Mouse (Mus musculus) brown adipose tissue, adult 24 weeks (tissue): ENCODE measurements around the gene Chchd3. TPM values are rescaled to one million over a fixed set of nuclear protein-coding genes. Genes with fewer than 3 reads are reported as not detected.

Experiments used
- H3K27ac ChIP-seq: fragments of 200-500 bp; replicated peaks from 2 replicates; pipeline ENCODE4 v1.5.1; 2012; ENCODE audit warnings: low read depth, mild to moderate bottlenecking, low read length
- H3K4me1 ChIP-seq: fragments of 200-500 bp; 2 replicates; pipeline ENCODE4 v1.6.1; 2012; ENCODE audit warnings: low read length, mixed read lengths; ENCODE audit not compliant: control insufficient read depth, insufficient read depth, insufficient read length
- H3K4me3 ChIP-seq: fragments of 200-500 bp; 2 replicates; pipeline ENCODE4 v1.5.1; 2012; ENCODE audit warnings: low read depth, mild to moderate bottlenecking, low read length, moderate library complexity; ENCODE audit not compliant: insufficient read depth
- polyA plus RNA-seq: library from polyadenylated mRNA; stranded (reverse); fragments of >200 nt; gene quantifications from 2 replicates; pipeline ENCODE4 v1.2.4, GENCODE M21; 2012; ENCODE audit not compliant: missing spikeins, insufficient read depth, insufficient read length

Chchd3 gene
- polyA plus RNA-seq, 1 experiment = 542 TPM

DNA sequence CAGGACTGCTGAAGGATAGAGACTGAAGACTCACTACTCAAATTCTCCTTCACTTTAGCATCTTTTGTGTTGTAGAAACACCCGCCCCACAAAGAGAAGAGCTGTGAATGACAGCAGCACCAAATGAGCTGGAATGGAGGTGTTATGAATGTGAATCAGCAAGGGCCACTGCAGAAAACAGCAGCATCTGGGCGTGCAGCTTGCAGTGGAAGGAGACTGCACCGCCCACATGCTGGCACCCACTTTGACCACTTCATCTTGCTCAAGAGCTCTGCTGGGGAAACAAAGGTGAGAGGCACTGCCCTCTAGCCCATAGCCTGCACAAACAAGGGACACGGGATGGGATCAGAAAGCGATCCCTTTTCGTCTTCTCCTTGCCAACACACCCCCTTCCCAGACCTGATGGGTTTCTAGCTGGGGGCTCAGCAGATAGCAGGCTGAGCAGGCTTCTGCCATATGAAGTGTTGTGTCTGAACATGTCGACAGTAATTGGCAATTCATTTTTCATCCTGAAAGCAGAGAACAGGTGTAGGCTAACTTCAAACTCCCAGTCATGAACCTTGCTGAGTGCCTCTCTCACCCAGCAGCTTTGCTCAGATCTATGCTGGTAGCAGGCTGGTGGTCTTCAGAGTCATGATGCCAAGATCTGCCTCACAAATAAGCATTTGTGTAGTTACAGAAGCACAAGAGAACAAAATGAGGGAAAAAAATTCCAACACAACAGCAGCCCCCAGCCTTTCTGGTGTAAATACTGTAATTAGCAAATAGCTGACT lies 222.7 kb downstream of the Chchd3 start:
- no peak overlapping the region for H3K27ac ChIP-seq
- no peak overlapping the region for H3K4me3 ChIP-seq
- no peaks in the 10 kb centered on the region for H3K4me1 ChIP-seq

DNA sequence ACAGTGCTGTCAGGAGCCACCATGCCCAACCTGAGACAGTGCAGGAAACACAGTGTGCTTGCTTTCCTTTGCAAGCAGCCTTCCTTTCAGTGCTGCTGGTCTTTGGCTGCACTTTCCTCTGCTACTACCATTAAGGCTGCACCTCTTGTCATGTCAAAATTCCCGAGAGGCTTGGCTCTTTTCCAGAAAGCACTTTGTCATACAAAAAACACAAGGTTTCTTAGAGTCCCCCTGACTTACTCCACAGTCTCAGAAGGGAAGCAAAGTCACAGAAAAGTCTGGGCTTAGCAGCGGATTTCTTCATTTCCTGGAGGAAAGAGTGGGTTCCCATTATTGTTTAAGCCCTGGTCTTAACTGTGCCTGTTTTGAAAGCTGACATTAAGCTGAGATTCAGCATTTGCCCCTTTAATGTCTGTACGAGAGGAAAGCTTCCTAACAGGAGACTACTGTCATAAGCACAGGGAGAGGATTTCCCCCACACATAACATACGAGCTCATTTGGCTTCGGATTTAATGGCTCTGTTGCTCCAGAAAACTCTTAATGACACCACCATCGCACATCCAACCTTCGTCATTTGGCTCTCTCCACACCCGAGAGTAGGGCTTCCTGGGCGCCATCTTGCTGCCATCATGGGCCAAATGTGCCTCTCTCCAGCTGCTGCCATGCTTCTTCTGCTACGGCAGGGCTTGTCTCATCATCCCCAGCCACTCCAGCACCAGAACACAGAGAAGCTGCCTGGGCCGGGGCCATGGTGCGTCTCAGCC lies 236.0 kb downstream of the Chchd3 start:
- no peak overlapping the region for H3K4me3 ChIP-seq
- H3K27ac ChIP-seq = peak overlapping the region; percentile 12; the same call in 1 of the 2 replicates
- peaks cover 5% of the 10 kb centered on the region for H3K4me1 ChIP-seq

DNA sequence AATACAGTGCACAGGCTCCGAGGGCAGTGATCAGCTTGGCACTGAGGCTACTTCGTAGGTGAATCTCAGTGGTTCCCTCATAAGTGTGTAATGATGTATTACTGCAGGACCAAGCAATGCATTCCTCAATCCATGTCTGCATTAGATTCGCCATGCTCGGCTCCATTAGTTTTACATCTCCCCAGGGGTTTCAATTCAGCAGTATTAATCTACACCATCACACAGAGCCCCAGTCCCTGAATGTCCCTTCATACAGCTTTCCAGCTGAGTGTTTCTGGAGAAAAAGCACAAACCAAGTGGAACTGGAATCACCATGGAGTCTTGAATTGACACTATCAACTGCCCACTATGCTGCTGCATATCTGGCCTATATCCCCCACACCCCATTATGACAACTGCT lies 241.1 kb downstream of the Chchd3 start:
- no peak overlapping the region for H3K4me3 ChIP-seq
- H3K27ac ChIP-seq = no peak overlapping the region
- no peaks in the 10 kb centered on the region for H3K4me1 ChIP-seq

DNA sequence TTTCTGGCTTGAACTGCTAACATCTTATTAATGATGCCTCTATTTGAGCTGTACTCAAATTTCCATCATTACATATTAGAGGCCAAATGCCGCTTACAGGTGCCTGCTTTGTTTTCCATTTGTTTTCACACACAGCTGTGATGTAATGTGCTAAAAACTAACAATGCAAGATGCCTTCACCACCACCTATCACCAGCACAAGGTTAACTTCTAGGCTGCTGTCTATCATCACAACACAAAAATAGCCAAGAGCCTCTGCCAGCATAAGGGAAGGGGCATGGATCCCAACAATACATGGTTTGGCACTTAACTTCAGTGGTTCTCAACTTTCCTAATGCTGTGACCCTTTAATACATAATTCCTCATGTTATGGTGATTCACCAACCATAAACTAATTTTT lies 251.3 kb downstream of the Chchd3 start:
- H3K4me1 ChIP-seq = no peaks in the 10 kb centered on the region; the same call in 1 of the 2 replicates
- no peak overlapping the region for H3K27ac ChIP-seq
- no peak overlapping the region for H3K4me3 ChIP-seq

DNA sequence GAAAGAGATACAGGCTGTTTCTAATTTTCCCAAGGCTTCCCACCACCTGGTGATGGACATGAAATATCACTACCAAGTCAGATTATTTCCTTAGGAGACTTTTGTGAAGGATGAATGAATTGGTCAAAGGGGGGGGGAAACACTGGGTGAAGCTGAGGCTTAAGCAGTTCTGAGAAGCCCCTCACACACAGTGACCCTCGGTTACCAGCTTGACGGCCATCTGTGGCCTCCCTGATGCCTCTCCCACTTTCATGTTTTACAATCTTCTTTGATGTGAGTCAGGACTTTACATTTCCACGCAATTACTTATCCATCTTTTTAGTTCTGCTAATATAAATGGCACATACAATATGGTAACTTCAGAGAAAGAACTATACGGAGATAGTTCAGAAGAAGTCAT lies 252.3 kb downstream of the Chchd3 start:
- Histone ChIP-seq H3K4me3 (no peak overlapping the region), H3K27ac (no peak overlapping the region), H3K4me1 (no peaks in the 10 kb centered on the region; the same call in 1 of the 2 replicates)

DNA sequence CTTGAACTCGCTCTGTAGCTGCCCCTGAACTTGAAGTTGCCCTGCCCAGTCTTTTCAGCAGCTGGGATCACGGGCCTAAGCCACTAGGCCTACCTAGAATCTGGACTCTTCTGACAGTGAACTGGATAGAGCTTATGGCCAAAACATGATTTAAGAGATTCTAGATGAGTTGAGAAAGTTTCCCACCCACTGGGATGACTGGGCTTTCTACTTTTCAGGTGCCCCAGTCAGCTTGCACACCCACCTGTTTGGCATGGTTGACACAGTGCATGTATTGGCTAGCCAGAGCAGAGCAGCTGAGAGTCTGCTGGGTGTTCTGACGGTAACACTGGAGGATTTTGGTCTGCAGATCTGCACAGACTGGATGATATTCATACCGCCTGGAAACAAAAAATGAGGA lies 256.4 kb downstream of the Chchd3 start:
- Histone ChIP-seq H3K4me3 (no peak overlapping the region), H3K4me1 (no peaks in the 10 kb centered on the region), H3K27ac (no peak overlapping the region)

DNA sequence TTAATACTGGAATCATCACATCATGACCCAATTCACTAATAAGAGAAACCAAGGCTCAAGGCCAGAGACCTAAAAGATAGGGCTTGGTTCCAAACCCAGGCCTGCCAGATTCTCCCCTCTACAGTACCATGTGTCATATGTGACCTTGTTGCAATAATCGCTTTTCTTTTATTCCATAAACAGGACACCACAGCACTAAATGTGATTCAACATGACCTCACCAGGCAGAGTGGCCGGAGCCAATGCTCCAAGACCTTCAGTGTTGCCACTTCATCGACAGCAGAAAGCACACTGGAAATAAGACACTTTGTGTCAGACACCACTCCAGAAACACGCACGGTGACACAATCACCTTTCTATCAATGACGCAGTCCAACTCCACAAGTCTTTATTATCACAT lies 258.3 kb downstream of the Chchd3 start:
- Histone ChIP-seq H3K4me1 (no peaks in the 10 kb centered on the region), H3K4me3 (no peak overlapping the region), H3K27ac (no peak overlapping the region)

DNA sequence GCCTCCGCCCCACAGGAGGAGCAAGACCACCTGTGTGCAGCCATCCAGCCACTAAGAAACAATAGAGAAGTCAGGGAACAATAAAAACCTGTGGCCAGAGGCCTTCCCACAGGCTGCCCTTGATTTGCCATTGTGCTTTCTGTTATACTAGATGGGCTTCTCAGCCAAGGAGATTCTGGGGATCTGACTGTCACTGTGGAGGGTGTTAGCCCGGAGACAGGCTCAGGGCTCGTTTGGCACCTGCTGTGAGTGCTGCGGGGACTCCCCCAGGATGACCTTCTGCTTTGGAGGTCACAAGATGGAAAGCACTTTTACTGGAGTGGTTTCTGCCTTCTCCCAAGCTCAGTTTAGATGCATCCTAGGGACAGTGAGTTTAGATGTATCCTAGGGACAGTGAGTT lies 262.5 kb downstream of the Chchd3 start:
- Histone ChIP-seq H3K27ac (no peak overlapping the region), H3K4me3 (no peak overlapping the region), H3K4me1 (no peaks in the 10 kb centered on the region)

DNA sequence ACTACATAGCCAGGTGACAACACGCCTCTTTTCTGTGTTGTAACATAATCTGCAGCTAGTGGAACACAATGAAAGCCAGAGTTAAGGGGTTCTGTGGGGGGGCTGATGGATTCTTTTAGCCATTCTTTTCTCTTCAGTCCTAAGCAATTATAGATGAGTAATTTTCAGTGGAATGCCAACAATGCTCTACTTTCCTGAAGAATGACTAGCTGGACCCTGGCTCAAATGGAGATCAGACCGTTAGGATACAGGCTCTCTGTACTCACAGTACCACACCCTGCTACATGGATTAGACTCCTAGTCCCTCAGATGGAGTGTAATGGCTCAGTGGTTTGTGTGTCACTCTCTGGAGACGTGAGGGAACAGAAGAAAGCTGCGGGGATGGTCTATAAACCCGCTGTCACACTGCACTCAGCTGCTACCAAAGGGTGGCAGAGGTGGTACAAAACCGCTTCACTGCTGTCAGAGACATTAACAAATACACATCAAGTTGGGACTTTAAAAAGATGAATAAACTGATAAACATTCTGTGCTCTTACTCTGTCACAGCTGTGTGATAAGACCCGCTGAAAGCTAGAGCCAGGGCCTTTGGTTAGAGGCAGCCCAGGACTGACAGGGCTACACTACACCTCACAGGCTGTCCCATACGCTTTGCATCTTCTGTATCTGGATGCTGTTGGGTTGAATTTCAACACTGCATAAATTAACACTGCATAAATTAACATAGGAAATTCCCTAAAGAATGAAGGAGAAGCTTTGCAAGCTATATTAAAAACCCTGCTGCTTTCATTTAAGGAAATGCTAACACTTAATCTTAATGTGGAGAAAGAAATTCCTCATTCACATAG lies 264.2 kb downstream of the Chchd3 start:
- Histone ChIP-seq H3K4me3 (no peak overlapping the region), H3K27ac (no peak overlapping the region), H3K4me1 (no peaks in the 10 kb centered on the region)

DNA sequence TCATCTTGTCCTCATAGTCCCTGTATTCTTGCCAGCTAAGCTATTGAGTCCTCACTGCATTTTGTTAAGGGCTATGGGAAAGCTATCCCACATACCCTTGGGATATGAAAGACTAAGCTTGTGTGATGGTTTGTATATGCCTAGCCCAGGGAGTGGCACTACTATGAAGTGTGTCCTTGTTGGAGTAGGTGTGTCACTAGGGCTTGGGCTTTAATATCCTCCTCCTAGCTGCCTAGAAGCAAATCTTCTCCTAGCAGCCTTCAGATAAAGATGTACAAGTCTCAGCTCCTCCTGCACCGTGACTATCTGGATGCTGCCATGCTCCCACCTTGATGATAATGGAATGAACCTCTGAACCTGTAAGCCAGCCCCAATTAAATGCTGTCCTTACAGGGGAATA lies 266.5 kb downstream of the Chchd3 start:
- Histone ChIP-seq H3K4me3 (no peak overlapping the region), H3K4me1 (no peaks in the 10 kb centered on the region)

DNA sequence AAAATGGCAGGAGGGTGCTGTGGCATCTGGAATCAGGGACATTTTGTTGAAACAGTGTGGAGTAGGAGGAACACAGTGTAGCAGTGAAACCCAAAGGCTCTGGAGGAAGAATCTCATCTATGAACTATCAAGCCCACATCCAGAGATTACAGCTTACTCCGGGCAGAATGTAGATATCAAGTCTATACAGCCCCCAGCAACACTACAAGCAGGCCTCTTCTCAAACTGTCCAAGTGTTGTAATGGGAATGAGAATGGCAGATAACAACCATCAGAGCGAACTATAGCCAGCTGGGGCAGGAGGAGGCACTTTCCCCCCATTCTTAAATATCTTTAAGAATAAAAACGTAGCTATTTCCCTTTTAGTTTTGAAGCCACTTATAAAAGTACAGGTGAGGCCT lies 266.9 kb downstream of the Chchd3 start:
- no peak overlapping the region for H3K4me3 ChIP-seq
- no peak overlapping the region for H3K27ac ChIP-seq
- H3K4me1 ChIP-seq = no peaks in the 10 kb centered on the region

More for the DNA sequence above, 266.5 kb downstream of the Chchd3 start:
- H3K27ac ChIP-seq = no peak overlapping the region

DNA sequence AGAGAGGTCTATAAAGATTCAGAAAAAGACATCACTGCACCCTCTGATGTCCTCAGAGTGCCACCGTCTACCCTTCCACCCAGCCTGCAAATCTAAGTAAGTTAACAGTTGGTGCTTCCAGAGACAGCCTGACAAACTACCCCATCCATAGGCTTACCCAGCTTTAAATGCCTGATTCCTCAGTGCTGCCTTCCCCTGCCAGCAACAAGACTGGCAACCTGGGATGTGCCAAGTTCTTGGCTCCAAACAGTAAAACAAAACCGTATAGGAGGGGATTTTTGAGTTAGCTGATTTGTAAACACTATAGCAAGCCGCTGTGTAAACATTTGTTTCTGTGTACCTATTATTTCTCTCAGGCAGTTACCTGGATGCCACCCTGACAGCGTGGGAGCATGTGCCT lies 269.6 kb downstream of the Chchd3 start:
- Histone ChIP-seq H3K27ac (no peak overlapping the region), H3K4me1 (no peaks in the 10 kb centered on the region), H3K4me3 (no peak overlapping the region)

DNA sequence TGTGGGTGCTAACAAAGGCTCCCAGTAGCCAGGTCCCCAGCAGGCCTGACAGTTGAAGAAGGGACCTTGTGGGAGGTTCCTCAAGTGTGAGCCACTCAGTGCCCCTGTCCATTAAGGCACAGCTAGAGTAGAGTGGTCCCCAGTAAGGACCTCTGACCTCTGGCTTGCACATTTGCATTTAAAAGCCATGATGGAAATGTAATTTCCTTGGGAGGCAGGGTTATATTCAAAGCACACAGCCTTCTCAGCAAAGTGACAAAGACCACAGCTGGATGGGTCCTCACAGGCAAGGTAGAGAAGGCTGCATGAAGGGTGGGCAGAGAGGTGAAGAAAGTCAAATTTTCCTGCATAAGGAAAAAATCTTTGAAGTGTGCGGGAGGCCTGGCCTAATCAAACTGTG lies 272.7 kb downstream of the Chchd3 start:
- no peak overlapping the region for H3K27ac ChIP-seq
- H3K4me3 ChIP-seq = no peak overlapping the region

DNA sequence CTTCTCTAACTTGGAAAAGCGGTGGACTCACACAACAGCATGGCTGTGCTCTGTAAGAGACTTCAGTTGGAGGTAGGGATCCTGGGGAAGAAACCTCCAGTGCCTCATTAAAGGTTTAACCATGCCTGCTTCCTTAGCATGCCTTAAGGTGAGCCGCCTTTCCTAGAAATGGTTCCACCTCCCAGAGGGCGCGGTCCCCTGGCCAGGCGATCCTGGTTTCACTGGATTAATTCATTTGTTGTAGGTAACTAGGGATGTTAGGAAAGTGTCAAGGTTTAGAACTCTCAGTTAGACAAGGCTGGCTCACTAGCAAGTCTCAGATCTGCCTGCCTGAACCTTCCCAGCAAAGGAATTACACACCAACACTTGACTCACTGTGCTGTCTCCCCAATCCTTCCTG lies 273.9 kb downstream of the Chchd3 start:
- peaks cover 2% of the 10 kb centered on the region; the same call in 1 of the 2 replicates for H3K4me1 ChIP-seq
- no peak overlapping the region for H3K4me3 ChIP-seq
- no peak overlapping the region for H3K27ac ChIP-seq

More for the DNA sequence above, 272.7 kb downstream of the Chchd3 start:
- H3K4me1 ChIP-seq = peaks cover 2% of the 10 kb centered on the region; the same call in 1 of the 2 replicates

DNA sequence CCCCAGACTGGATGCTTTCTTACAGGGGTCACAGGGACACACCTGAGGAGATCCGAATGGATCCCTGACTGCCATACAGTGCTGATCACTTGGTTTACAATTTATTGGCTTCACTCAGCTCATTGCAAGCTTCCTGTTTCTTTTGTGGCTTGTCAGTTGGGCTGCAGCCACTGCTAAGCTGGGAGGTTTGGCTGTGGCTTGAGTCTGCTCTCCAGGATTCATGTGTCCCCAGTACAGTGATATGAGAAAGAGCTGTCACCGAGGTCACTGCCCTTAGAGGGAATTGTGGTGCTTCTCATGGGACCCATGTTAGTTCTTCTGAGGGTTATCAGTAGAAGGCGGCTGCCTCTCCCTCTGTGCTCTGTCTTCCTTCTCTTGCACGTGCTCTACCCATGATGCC lies 277.0 kb downstream of the Chchd3 start:
- Histone ChIP-seq H3K27ac (no peak overlapping the region), H3K4me3 (no peak overlapping the region), H3K4me1 (peaks cover 2% of the 10 kb centered on the region; the same call in 1 of the 2 replicates)
